Mouse (Mus musculus) kidney, postnatal 14 days (tissue): Measurements from ENCODE around the gene Arhgap9.

Experiments used
- DNase-seq: peaks from one replicate; pipeline ENCODE4 v3.0.0; 2022; ENCODE audit warnings: mixed read lengths

The Arhgap9 gene

GRCm38 (mm10) chr10:127324495-127324894, 2.7 kb downstream of the Arhgap9 start:
- peak; percentile 61 for DNase-seq

- no peak for DNase-seq
Measured at GRCm38 (mm10) chr10:127325454-127326016, 3.8 kb downstream of the Arhgap9 start.

- peak; percentile 41 for DNase-seq
Measured at GRCm38 (mm10) chr10:127326017-127326801, 4.4 kb downstream of the Arhgap9 start.

GRCm38 (mm10) chr10:127326828-127327227, 5.1 kb downstream of the Arhgap9 start:
- peak; percentile 28 for DNase-seq

GRCm38 (mm10) chr10:127327461-127328145, 5.8 kb downstream of the Arhgap9 start:
- peak; percentile 29 for DNase-seq

GRCm38 (mm10) chr10:127330212-127330611, 8.4 kb downstream of the Arhgap9 start:
- DNase-seq = no peak

GRCm38 (mm10) chr10:127332211-127332874, 10.6 kb downstream of the Arhgap9 start:
- no peak for DNase-seq

DNA sequence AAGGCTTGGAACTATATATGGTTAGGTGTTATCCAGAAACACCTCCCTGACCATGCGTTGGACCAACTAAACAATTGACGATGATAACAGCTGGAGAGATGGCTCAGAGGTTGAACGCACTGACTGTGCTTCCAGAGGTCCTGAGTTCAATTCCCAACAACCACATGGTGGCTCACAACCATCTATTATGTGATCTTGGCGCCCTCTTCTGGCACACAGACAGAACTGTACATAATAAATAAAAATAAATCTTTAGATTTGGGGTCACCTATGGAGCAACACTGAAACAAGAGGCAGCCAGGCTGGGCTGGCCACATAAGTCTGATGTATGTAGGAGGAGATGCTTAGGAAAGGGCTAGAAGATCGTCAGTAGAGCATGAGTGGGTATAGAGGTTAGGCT, 11.4 kb downstream of the Arhgap9 start:
- DNase-seq = no peak

GRCm38 (mm10) chr10:127335271-127335670, 13.5 kb downstream of the Arhgap9 start:
- no peak for DNase-seq

- no peak for DNase-seq
Measured at GRCm38 (mm10) chr10:127336952-127337351, 15.2 kb downstream of the Arhgap9 start.

DNA sequence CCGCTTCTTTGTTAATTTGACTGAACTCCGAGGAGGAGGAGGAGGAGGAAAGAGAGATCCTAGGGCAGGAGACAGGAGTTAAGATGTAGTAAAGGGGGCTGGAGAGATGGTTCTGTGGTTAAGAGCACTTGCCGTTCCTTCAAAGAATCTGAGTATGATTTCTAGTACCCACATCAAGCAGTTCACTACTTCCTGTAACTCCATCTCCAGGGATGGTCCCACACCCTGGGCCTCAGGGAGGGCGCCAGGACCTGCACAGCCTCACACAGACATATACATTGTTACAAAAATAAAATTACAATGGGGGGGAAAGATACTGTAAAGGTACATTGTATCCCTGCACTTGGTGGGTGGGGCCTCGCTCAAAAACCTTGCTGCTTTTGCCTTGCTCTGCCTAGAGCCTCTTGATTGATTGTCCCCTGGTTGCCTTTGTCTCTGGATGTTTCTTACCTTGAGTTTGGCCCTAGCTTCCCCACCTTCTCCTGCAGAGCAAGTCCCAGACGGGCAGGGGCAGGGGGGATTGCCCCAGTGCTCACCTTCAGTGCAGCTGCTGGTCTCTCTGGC, 15.9 kb downstream of the Arhgap9 start:
- DNase-seq = no peak

- DNase-seq = peak; percentile 92
Measured at GRCm38 (mm10) chr10:127338930-127339682, 17.3 kb downstream of the Arhgap9 start.

GRCm38 (mm10) chr10:127339683-127340576, 18.2 kb downstream of the Arhgap9 start:
- DNase-seq = peak; percentile 72

GRCm38 (mm10) chr10:127340577-127341359, 19.0 kb downstream of the Arhgap9 start:
- no peak for DNase-seq

- no peak for DNase-seq
Measured at GRCm38 (mm10) chr10:127341360-127341690, 19.6 kb downstream of the Arhgap9 start.

DNA sequence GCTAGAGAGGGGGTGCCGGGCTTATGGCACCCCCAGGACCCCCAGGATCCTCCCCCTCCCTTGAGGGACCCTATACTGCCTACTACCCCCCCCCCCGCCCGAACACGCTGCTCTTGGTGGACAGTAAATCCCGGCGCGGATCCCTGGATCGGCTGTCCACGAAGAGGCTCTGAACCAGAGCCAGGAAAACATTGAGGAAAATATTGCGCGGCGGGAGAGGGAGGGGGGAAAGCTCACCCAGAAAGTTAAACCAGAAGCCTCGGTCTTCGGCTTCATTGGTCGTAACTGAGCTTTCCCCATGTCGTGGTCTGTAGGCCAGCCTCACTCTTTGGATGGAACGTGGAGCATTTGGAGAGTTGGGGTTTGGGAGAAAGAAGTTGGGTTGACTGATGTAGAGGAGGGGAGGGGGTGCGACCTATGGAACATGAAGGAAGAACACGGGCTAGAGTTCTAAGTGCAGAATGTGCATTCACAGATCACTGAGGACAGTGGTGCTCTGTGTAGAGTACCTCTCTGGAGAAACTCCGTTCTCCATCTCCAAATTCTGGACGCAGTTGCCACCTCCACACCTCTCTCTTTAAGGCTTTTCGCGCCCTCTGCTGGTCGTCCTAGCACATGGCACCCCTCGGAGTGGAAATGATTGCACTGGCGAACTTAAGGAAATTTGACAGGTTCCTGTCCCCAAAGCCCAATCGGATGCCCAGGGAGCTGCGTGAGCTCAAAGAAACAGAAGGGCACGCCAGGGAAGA, 20.3 kb downstream of the Arhgap9 start, which contains the start of gene Gli1:
TSS of gene Gli1 (minus strand) at position 84 of the 749 bp plus-strand sequence.
- DNase-seq = peak; percentile 81

- no peak for DNase-seq
Measured at GRCm38 (mm10) chr10:127343029-127343428, 21.3 kb downstream of the Arhgap9 start.

GRCm38 (mm10) chr10:127346173-127346572, 24.4 kb downstream of the Arhgap9 start:
- no peak for DNase-seq

DNA sequence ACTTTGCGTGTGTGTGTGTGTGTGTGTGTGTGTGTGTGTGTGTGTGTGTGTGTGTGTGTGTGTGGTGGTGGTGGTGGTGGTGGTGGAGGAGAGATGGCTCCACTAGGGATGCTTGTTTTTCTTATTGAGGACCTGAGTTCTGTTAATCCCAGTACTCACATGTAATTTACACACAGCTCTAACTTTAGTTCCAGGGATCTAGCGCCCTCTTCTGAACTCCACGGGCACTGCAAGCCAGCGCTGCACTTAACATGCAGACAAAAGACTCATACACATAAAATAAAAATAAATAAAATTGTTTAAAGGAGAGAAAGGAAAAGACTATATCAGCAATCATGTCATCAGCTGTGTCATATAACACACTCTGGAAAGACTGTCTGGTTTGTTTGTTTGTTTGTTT, 27.2 kb downstream of the Arhgap9 start:
- no peak for DNase-seq

GRCm38 (mm10) chr10:127349810-127350209, 28.0 kb downstream of the Arhgap9 start:
- no peak for DNase-seq
